Comparison of ENCODE assay signal across 26 mouse cellular contexts in genomic region chr4:95194621-95195455, GRCm38 (mm10).
DNase-seq lines count a peak whose midpoint lies in the region; ATAC-seq and TF ChIP-seq lines count a peak whose summit lies in the region.
"Had no signal": no experiment of that assay in that cellular context is flagged by ENCODE, and none has a peak within 500 bp of the region (broad histone marks: within the 10 kb centered on the region; RNA-seq: fewer than 3 reads in every experiment).

No protein-coding gene starts in this region.

- H3K27ac ChIP-seq in heart, embryonic 10.5 days = no peak overlapping the region
- H3K27ac ChIP-seq in midbrain, postnatal 0 days (ENCODE audit: low read depth, low read length) = no peak overlapping the region
- H3K27ac ChIP-seq: embryonic facial prominence, embryonic 12.5 days; hindbrain, embryonic 14.5 days; limb, embryonic 13.5 days; liver, embryonic 14.5 days; midbrain, embryonic 12.5 days; neural tube, embryonic 15.5 days had no signal

- no peak for TF ChIP-seq CTCF in G1E (IDR thresholded peaks at IDR 0.05; ENCODE audit: low read depth, low read length)
- TF ChIP-seq CTCF in midbrain, postnatal 0 days (IDR thresholded peaks at IDR 0.05) = no peak

- H3K27me3 ChIP-seq in heart, embryonic 10.5 days (ENCODE audit: insufficient read depth, poor library complexity, severe bottlenecking) = no peaks in the 10 kb centered on the region
- H3K27me3 ChIP-seq in G1E (ENCODE audit: insufficient read depth, low read length) = no peaks in the 10 kb centered on the region; the same call in 1 of the 2 replicates
- no peaks in the 10 kb centered on the region for H3K27me3 ChIP-seq in midbrain, postnatal 0 days (ENCODE audit: insufficient read depth, low read length)
- H3K27me3 ChIP-seq: embryonic facial prominence, embryonic 12.5 days; heart, embryonic 12.5 days; limb, embryonic 13.5 days; midbrain, embryonic 12.5 days; neural tube, embryonic 15.5 days had no signal

- DNase-seq in heart, embryonic 10.5 days (ENCODE audit: low spot score) = peak; percentile 57
- no peak for DNase-seq in heart, adult 9 months (ENCODE audit: low spot score in 2 of 2)
- DNase-seq in G1E (ENCODE audit: low spot score) = no peak
- no peak for DNase-seq in midbrain, postnatal 0 days (ENCODE audit: low spot score)
- no peak for DNase-seq in kidney, postnatal 36 days
- DNase-seq in adrenal gland, adult (ENCODE audit: inconsistent age in 2 of 2, low spot score in 1 of 2) = no peak
- DNase-seq: adrenal gland, postnatal 14 days; cerebellum, adult 11-12 months; cerebellum, adult 9-11 months; embryo, embryonic 11 days; heart, postnatal 4 days; kidney, adult 18-20 months; kidney, postnatal 4 days; lung, embryonic 14.5 days; lung, postnatal 14 days; right cerebral cortex, postnatal 25 days; thymus, postnatal 14 days had no signal

- no peaks in the 10 kb centered on the region for H3K36me3 ChIP-seq in heart, embryonic 10.5 days
- no peaks in the 10 kb centered on the region for H3K36me3 ChIP-seq in G1E (replicated peaks)
- H3K36me3 ChIP-seq in midbrain, postnatal 0 days (ENCODE audit: insufficient read depth, low read length) = no peaks in the 10 kb centered on the region
- H3K36me3 ChIP-seq: embryonic facial prominence, embryonic 12.5 days; heart, embryonic 12.5 days; limb, embryonic 13.5 days; midbrain, embryonic 12.5 days; neural tube, embryonic 15.5 days had no signal

- H3K4me1 ChIP-seq in heart, embryonic 10.5 days = peaks cover 54% of the 10 kb centered on the region
- H3K4me1 ChIP-seq in G1E (ENCODE audit: insufficient read depth, low read depth, low read length) = peaks cover 61% of the 10 kb centered on the region
- H3K4me1 ChIP-seq in midbrain, postnatal 0 days (ENCODE audit: insufficient read depth, low read length) = no peaks in the 10 kb centered on the region
- H3K4me1 ChIP-seq: neural tube, embryonic 15.5 days had no signal

- no peak overlapping the region for H3K4me3 ChIP-seq in heart, embryonic 10.5 days
- H3K4me3 ChIP-seq in G1E (ENCODE audit: low read depth, low read length) = no peak overlapping the region
- no peak overlapping the region for H3K4me3 ChIP-seq in midbrain, postnatal 0 days (ENCODE audit: low read depth, low read length)
- H3K4me3 ChIP-seq: embryonic facial prominence, embryonic 12.5 days; heart, embryonic 12.5 days; limb, embryonic 13.5 days; midbrain, embryonic 12.5 days; neural tube, embryonic 15.5 days had no signal

- no peak overlapping the region for H3K9ac ChIP-seq in midbrain, postnatal 0 days (replicated peaks; ENCODE audit: low read length, poor library complexity, severe bottlenecking)
- H3K9ac ChIP-seq: embryonic facial prominence, embryonic 12.5 days; heart, embryonic 12.5 days; hindbrain, embryonic 14.5 days; limb, embryonic 13.5 days; liver, embryonic 14.5 days; lung, embryonic 14.5 days; midbrain, embryonic 12.5 days; neural tube, embryonic 15.5 days had no signal

- no peak overlapping the region for H3K4me2 ChIP-seq in midbrain, postnatal 0 days (ENCODE audit: low read depth, low read length, poor library complexity, severe bottlenecking)
- H3K4me2 ChIP-seq: embryonic facial prominence, embryonic 12.5 days; heart, embryonic 12.5 days; hindbrain, embryonic 14.5 days; limb, embryonic 13.5 days; lung, embryonic 14.5 days; midbrain, embryonic 12.5 days; neural tube, embryonic 15.5 days had no signal

- 0 out of 2 replicates have a peak, but pooled peaks have one; percentile 31 for ATAC-seq in G1E (ENCODE audit: extremely low read depth, insufficient number of reproducible peaks, low FRiP score, poor library complexity, severe bottlenecking)
- ATAC-seq in inflammation-experienced regulatory T-cells, adult 6 months = peak; percentile 60
- no peak for ATAC-seq in midbrain, postnatal 0 days (ENCODE audit: low FRiP score)
- ATAC-seq: forebrain, embryonic 16.5 days had no signal

- H3K9me3 ChIP-seq in heart, embryonic 10.5 days = no peaks in the 10 kb centered on the region
- H3K9me3 ChIP-seq in G1E (replicated peaks) = no peaks in the 10 kb centered on the region
- H3K9me3 ChIP-seq in midbrain, postnatal 0 days (ENCODE audit: low read length) = no peaks in the 10 kb centered on the region
- H3K9me3 ChIP-seq: embryonic facial prominence, embryonic 12.5 days; heart, embryonic 12.5 days; limb, embryonic 13.5 days; midbrain, embryonic 12.5 days; neural tube, embryonic 15.5 days had no signal

- 73% methylated on average over 5 of the region's 5 CpGs for WGBS in heart, embryonic 10.5 days
- 74% methylated on average over 5 of the region's 5 CpGs for WGBS in midbrain, postnatal 0 days
